Mouse (Mus musculus): ENCODE measurements around the gene Plbd1. TPM values are rescaled to one million over a fixed set of nuclear protein-coding genes. Genes with fewer than 3 reads are reported as not detected.

The Plbd1 gene
- polyA plus RNA-seq, 1 experiment from 2014 or later = 108 TPM

DNA sequence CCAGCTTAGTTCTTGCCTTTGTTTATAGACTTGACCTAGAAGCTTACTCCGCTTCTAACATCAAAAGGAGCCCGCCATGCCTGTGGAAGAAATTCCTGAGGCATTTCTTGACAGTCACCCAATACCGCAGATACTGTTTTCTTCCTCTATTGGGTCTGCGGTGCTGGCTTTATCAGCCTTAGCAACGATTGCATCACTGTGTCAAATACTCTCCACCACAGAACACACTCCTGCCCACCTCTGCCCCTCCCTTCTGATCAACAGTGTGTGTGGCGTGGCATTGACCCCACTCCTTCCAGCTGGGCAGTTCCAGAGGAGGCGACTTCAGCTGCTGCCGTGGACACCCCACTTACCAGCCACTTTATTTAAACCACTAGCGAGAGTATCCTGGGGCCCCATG, 16.0 kb downstream of the Plbd1 start:
- H3K9me3 ChIP-seq (ENCODE audit: control insufficient read depth) = no peaks in the 10 kb centered on the region
- no peak overlapping the region; the same call in 1 of the 2 replicates for H3K27ac ChIP-seq (ENCODE audit: low read depth, low read length)
- 49% methylated on average over 9 of the region's 9 CpGs for WGBS
- H3K36me3 ChIP-seq (ENCODE audit: control insufficient read depth, insufficient read depth) = no peaks in the 10 kb centered on the region
- H3K4me1 ChIP-seq (replicated peaks; ENCODE audit: control insufficient read depth, insufficient read depth, low read length) = no peaks in the 10 kb centered on the region
- no peak for ATAC-seq
- no peaks in the 10 kb centered on the region for H3K27me3 ChIP-seq (replicated peaks; ENCODE audit: control insufficient read depth, insufficient read depth, low read length)
- no peak overlapping the region for H3K4me3 ChIP-seq (ENCODE audit: low read depth, low read length)
- H3K9ac ChIP-seq (ENCODE audit: low read depth, low read length) = no peak overlapping the region
- H3K4me2 ChIP-seq (replicated peaks; ENCODE audit: low read depth) = no peak overlapping the region
- no peak for TF ChIP-seq CTCF (IDR thresholded peaks at IDR 0.05; ENCODE audit: low read depth)

DNA sequence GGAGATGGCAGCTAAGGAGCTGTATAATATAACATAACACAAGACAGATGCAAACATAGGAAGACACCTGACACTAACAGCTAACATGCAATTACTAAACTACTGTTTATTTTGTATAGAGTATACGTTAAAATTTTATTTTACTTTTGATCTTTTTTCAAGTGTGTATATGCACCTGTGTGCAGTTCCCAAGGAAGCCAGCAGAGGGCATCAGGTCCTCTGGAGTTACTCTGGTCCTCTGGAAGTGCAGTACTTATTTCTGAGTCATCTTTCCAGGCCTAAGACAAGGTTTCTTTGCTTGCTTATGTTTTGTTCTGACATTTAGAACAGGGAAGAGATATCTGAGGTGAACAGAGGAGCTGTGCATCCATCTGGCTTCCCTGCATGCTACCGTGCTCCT, 17.6 kb downstream of the Plbd1 start:
- Histone ChIP-seq H3K9me3 (ENCODE audit: control insufficient read depth) (no peaks in the 10 kb centered on the region), H3K4me3 (ENCODE audit: low read depth, low read length) (no peak overlapping the region), H3K4me1 (replicated peaks; ENCODE audit: control insufficient read depth, insufficient read depth, low read length) (no peaks in the 10 kb centered on the region), H3K9ac (ENCODE audit: low read depth, low read length) (no peak overlapping the region), H3K27me3 (replicated peaks; ENCODE audit: control insufficient read depth, insufficient read depth, low read length) (no peaks in the 10 kb centered on the region), H3K4me2 (replicated peaks; ENCODE audit: low read depth) (no peak overlapping the region), H3K36me3 (ENCODE audit: control insufficient read depth, insufficient read depth) (no peaks in the 10 kb centered on the region), H3K27ac (ENCODE audit: low read depth, low read length) (no peak overlapping the region)
- ATAC-seq = no peak
- WGBS = 89% methylated on average over 2 of the region's 2 CpGs
- TF ChIP-seq CTCF (IDR thresholded peaks at IDR 0.05; ENCODE audit: low read depth) = peak; percentile 62

GRCm38 (mm10) chr6:136634982-136635381, 26.7 kb downstream of the Plbd1 start:
- Histone ChIP-seq H3K4me1 (replicated peaks; ENCODE audit: control insufficient read depth, insufficient read depth, low read length) (peaks cover 4% of the 10 kb centered on the region), H3K4me2 (replicated peaks; ENCODE audit: low read depth) (no peak overlapping the region), H3K27me3 (replicated peaks; ENCODE audit: control insufficient read depth, insufficient read depth, low read length) (no peaks in the 10 kb centered on the region), H3K36me3 (ENCODE audit: control insufficient read depth, insufficient read depth) (0 out of 2 replicates have a peak, but pooled peaks cover 5% of the 10 kb centered on the region), H3K4me3 (ENCODE audit: low read depth, low read length) (no peak overlapping the region), H3K27ac (ENCODE audit: low read depth, low read length) (no peak overlapping the region), H3K9ac (ENCODE audit: low read depth, low read length) (no peak overlapping the region), H3K9me3 (ENCODE audit: control insufficient read depth) (no peaks in the 10 kb centered on the region)
- no peak for ATAC-seq
- peak; percentile 47 for TF ChIP-seq CTCF (IDR thresholded peaks at IDR 0.05; ENCODE audit: low read depth)
- 71% methylated on average over 3 of the region's 3 CpGs for WGBS

GRCm38 (mm10) chr6:136633719-136634118, 28.0 kb downstream of the Plbd1 start:
- H3K27me3 ChIP-seq (replicated peaks; ENCODE audit: control insufficient read depth, insufficient read depth, low read length) = no peaks in the 10 kb centered on the region
- WGBS = 40% methylated on average over 6 of the region's 6 CpGs

DNA sequence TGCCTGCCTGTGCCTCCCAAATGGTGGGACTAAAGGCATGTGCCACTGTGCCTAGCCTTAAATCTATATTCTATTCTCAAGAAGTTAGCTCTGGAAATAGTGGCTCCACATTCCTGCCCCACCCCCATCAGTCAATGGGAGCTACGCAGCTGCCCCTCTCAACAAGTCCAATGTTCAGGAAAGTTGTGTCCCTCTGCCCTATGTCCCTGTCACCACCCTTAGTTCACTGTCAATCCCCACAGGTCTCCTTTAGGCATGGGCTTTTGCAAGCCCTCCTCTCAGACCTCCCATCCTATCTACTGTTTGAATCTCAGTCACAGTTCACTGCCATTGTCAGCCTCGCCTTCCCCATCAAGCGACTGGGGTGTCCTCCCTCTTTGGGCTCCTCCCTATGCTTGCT, 28.6 kb downstream of the Plbd1 start:
- Histone ChIP-seq H3K27ac (ENCODE audit: low read depth, low read length) (no peak overlapping the region), H3K9ac (ENCODE audit: low read depth, low read length) (no peak overlapping the region), H3K4me3 (ENCODE audit: low read depth, low read length) (no peak overlapping the region), H3K36me3 (ENCODE audit: control insufficient read depth, insufficient read depth) (0 out of 2 replicates have a peak, but pooled peaks cover 5% of the 10 kb centered on the region), H3K4me2 (replicated peaks; ENCODE audit: low read depth) (no peak overlapping the region), H3K4me1 (replicated peaks; ENCODE audit: control insufficient read depth, insufficient read depth, low read length) (peaks cover 7% of the 10 kb centered on the region), H3K27me3 (replicated peaks; ENCODE audit: control insufficient read depth, insufficient read depth, low read length) (no peaks in the 10 kb centered on the region), H3K9me3 (ENCODE audit: control insufficient read depth) (no peaks in the 10 kb centered on the region)
- no peak for TF ChIP-seq CTCF (IDR thresholded peaks at IDR 0.05; ENCODE audit: low read depth)
- WGBS = 67% methylated on average over 3 of the region's 3 CpGs
- no peak for ATAC-seq

More at GRCm38 (mm10) chr6:136633719-136634118, 28.0 kb downstream of the Plbd1 start:
- Histone ChIP-seq H3K36me3 (ENCODE audit: control insufficient read depth, insufficient read depth) (0 out of 2 replicates have a peak, but pooled peaks cover 5% of the 10 kb centered on the region), H3K27ac (ENCODE audit: low read depth, low read length) (no peak overlapping the region), H3K4me2 (replicated peaks; ENCODE audit: low read depth) (no peak overlapping the region), H3K9me3 (ENCODE audit: control insufficient read depth) (no peaks in the 10 kb centered on the region), H3K4me3 (ENCODE audit: low read depth, low read length) (no peak overlapping the region), H3K4me1 (replicated peaks; ENCODE audit: control insufficient read depth, insufficient read depth, low read length) (peaks cover 7% of the 10 kb centered on the region), H3K9ac (ENCODE audit: low read depth, low read length) (no peak overlapping the region)
- no peak for ATAC-seq
- no peak for TF ChIP-seq CTCF (IDR thresholded peaks at IDR 0.05; ENCODE audit: low read depth)

GRCm38 (mm10) chr6:136631945-136632534, 29.7 kb downstream of the Plbd1 start:
- TF ChIP-seq CTCF (IDR thresholded peaks at IDR 0.05; ENCODE audit: low read depth) = no peak
- Histone ChIP-seq H3K9ac (ENCODE audit: low read depth, low read length) (no peak overlapping the region), H3K27ac (ENCODE audit: low read depth, low read length) (no peak overlapping the region), H3K4me3 (ENCODE audit: low read depth, low read length) (no peak overlapping the region), H3K4me1 (replicated peaks; ENCODE audit: control insufficient read depth, insufficient read depth, low read length) (peaks cover 7% of the 10 kb centered on the region), H3K4me2 (replicated peaks; ENCODE audit: low read depth) (no peak overlapping the region), H3K36me3 (ENCODE audit: control insufficient read depth, insufficient read depth) (0 out of 2 replicates have a peak, but pooled peaks cover 5% of the 10 kb centered on the region), H3K9me3 (ENCODE audit: control insufficient read depth) (no peaks in the 10 kb centered on the region), H3K27me3 (replicated peaks; ENCODE audit: control insufficient read depth, insufficient read depth, low read length) (no peaks in the 10 kb centered on the region)
- 77% methylated on average over 13 of the region's 13 CpGs for WGBS
- ATAC-seq = no peak

All from intestine, postnatal 0 days (tissue).